Mouse (Mus musculus) erythroblast, embryonic 14.5 days (primary cell): Measurements from ENCODE around the gene Rbfox1.

Experiments
- GATA1 ChIP-seq: IDR thresholded peaks from 2 replicates; pipeline ENCODE4 v1.6.1; 2012; ENCODE audit warnings: low read length, inconsistent platforms, mixed read lengths
- TAL1 ChIP-seq: IDR thresholded peaks from 3 replicates; pipeline ENCODE4 v1.6.1; 2012; ENCODE audit warnings: low read length, inconsistent platforms, mixed read lengths

DNA sequence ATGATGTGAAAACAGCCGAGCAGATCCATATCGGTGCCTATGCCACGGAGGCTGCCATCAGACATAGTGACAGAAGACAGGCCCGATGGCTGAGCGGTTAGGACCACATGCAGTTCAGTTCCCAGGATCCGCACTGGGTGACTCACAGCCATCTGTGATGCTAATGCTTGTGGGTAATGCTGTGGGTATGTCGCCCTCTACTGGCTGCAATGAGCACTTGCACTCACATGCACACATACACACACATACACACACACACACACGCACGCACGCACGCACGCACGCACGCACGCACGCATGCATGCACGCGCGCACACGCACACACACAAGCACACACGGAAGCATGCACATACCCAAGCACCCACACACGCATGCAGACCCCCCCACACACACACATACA is 237.7 kb downstream of the Rbfox1 start:
- no peak for TF ChIP-seq GATA1
- TF ChIP-seq TAL1 = no peak
